Mouse (Mus musculus) layer of hippocampus, adult 9-11 months (tissue): ENCODE measurements around the gene Adap1.

Experiments
- DNase-seq: peaks from one replicate; pipeline ENCODE4 v3.0.0; 2022

Gene Adap1

GRCm38 (mm10) chr5:139283460-139284180, 41.8 kb downstream of the Adap1 start:
- DNase-seq = no peak

- DNase-seq = peak; percentile 75
Observed at GRCm38 (mm10) chr5:139282191-139282590, 43.2 kb downstream of the Adap1 start.

- DNase-seq = no peak
Observed at GRCm38 (mm10) chr5:139281373-139282112, 43.9 kb downstream of the Adap1 start.

- DNase-seq = no peak
Observed at GRCm38 (mm10) chr5:139277287-139277686, 48.1 kb downstream of the Adap1 start.

GRCm38 (mm10) chr5:139271994-139272554, 53.3 kb downstream of the Adap1 start:
- no peak for DNase-seq

- no peak for DNase-seq
Observed at GRCm38 (mm10) chr5:139270806-139271521, 54.5 kb downstream of the Adap1 start.

GRCm38 (mm10) chr5:139267661-139268060, 57.8 kb downstream of the Adap1 start:
- no peak for DNase-seq

GRCm38 (mm10) chr5:139261403-139261802, 64.0 kb downstream of the Adap1 start:
- no peak for DNase-seq

- no peak for DNase-seq
Observed at GRCm38 (mm10) chr5:139259853-139260252, 65.6 kb downstream of the Adap1 start.

- no peak for DNase-seq
Observed at GRCm38 (mm10) chr5:139258371-139259035, 66.9 kb downstream of the Adap1 start.

GRCm38 (mm10) chr5:139257818-139258217, 67.6 kb downstream of the Adap1 start:
- no peak for DNase-seq

GRCm38 (mm10) chr5:139257265-139257664, 68.2 kb downstream of the Adap1 start:
- no peak for DNase-seq

GRCm38 (mm10) chr5:139256211-139256765, 69.1 kb downstream of the Adap1 start:
- no peak for DNase-seq

- no peak for DNase-seq
Observed at GRCm38 (mm10) chr5:139255777-139256176, 69.6 kb downstream of the Adap1 start.

GRCm38 (mm10) chr5:139254938-139255337, 70.5 kb downstream of the Adap1 start:
- no peak for DNase-seq

- no peak for DNase-seq
Observed at GRCm38 (mm10) chr5:139253301-139253741, 72.1 kb downstream of the Adap1 start.

- DNase-seq = no peak
Observed at GRCm38 (mm10) chr5:139252910-139253245, 72.5 kb downstream of the Adap1 start.

GRCm38 (mm10) chr5:139252081-139252909, 73.1 kb downstream of the Adap1 start, which contains the start of gene Get4:
Gene Get4, plus strand, starts transcription at chr5:139252324.
- DNase-seq = peak; percentile 99

- DNase-seq = no peak
Observed at GRCm38 (mm10) chr5:139251736-139252080, 73.7 kb downstream of the Adap1 start.

- no peak for DNase-seq
Observed at GRCm38 (mm10) chr5:139251279-139251678, 74.1 kb downstream of the Adap1 start.

- no peak for DNase-seq
Observed at GRCm38 (mm10) chr5:139248846-139249245, 76.6 kb downstream of the Adap1 start.

- no peak for DNase-seq
Observed at GRCm38 (mm10) chr5:139247767-139248166, 77.7 kb downstream of the Adap1 start.
